Mouse (Mus musculus): Measurements from ENCODE around the gene Ly6g6c.

Ly6g6c gene

GRCm38 (mm10) chr17:35077786-35078233 lies 12.6 kb downstream of the Ly6g6c start, which contains the start of gene Ly6g6d:
Gene Ly6g6d, minus strand, starts transcription at chr17:35078065.
- CTCF ChIA-PET, result no interaction called here

GRCm38 (mm10) chr17:35079778-35080177 lies 14.6 kb downstream of the Ly6g6c start:
- CTCF ChIA-PET, result interaction anchor here (0.7 kb wide), 1 partner anchor 67 kb away, joined by 3 read pairs; no protein-coding TSS in a partner anchor

- CTCF ChIA-PET, result no interaction called here
These were observed 15.1 kb downstream of the Ly6g6c start for GRCm38 (mm10) chr17:35080248-35080647.

GRCm38 (mm10) chr17:35080710-35081109 lies 15.5 kb downstream of the Ly6g6c start:
- CTCF ChIA-PET, result no interaction called here

- CTCF ChIA-PET, result no interaction called here
These were observed 17.8 kb downstream of the Ly6g6c start for GRCm38 (mm10) chr17:35082841-35083576.

GRCm38 (mm10) chr17:35083929-35084497 lies 18.8 kb downstream of the Ly6g6c start:
- CTCF ChIA-PET, result interaction anchor here (0.7 kb wide), 1 partner anchor 102 kb away, joined by 10 read pairs; the partner anchor contains the start of gene Lsm2

GRCm38 (mm10) chr17:35085208-35085865 lies 20.1 kb downstream of the Ly6g6c start, which contains the start of gene Ly6g6f:
Gene Ly6g6f, minus strand, starts transcription at chr17:35085610.
- CTCF ChIA-PET, result interaction anchor here (0.6 kb wide), 1 partner anchor 960 kb away, joined by 3 read pairs; no protein-coding TSS in a partner anchor

GRCm38 (mm10) chr17:35088151-35088550 lies 23.0 kb downstream of the Ly6g6c start:
- CTCF ChIA-PET, result interaction anchor here (0.7 kb wide), 1 partner anchor 82 kb away, joined by 4 read pairs; no protein-coding TSS in a partner anchor

GRCm38 (mm10) chr17:35088825-35089644 lies 23.8 kb downstream of the Ly6g6c start, which contains the start of gene Abhd16a:
Gene Abhd16a, plus strand, starts transcription at chr17:35089263.
- CTCF ChIA-PET, result interaction anchor here (0.6 kb wide), 1 partner anchor 141 kb away, joined by 3 read pairs; no protein-coding TSS in a partner anchor

- CTCF ChIA-PET, result interaction anchor here (0.6 kb wide), 1 partner anchor 41 kb away, joined by 3 read pairs; the partner anchor contains the start of gene Clic1
These were observed 25.2 kb downstream of the Ly6g6c start for GRCm38 (mm10) chr17:35090166-35090932.

- CTCF ChIA-PET, result no interaction called here
These were observed 27.4 kb downstream of the Ly6g6c start for GRCm38 (mm10) chr17:35092403-35093198.

GRCm38 (mm10) chr17:35094475-35095365 lies 29.5 kb downstream of the Ly6g6c start:
- CTCF ChIA-PET, result interaction anchor here (0.6 to 0.7 kb wide), 3 partner anchors 34 to 483 kb away, joined by 4 to 11 read pairs (median 6); no protein-coding TSS in a partner anchor

- CTCF ChIA-PET, result no interaction called here
These were observed 31.4 kb downstream of the Ly6g6c start for GRCm38 (mm10) chr17:35096597-35096996.

GRCm38 (mm10) chr17:35097164-35097655 lies 32.0 kb downstream of the Ly6g6c start:
- CTCF ChIA-PET, result no interaction called here

GRCm38 (mm10) chr17:35100196-35100765 lies 35.1 kb downstream of the Ly6g6c start:
- CTCF ChIA-PET, result no interaction called here

- CTCF ChIA-PET, result interaction anchor here (0.5 to 1.0 kb wide), 2 partner anchors 36 to 100 kb away, joined by 3 to 5 read pairs; no protein-coding TSS in a partner anchor
These were observed 36.0 kb downstream of the Ly6g6c start for GRCm38 (mm10) chr17:35101161-35101560.

GRCm38 (mm10) chr17:35102299-35102698 lies 37.1 kb downstream of the Ly6g6c start:
- CTCF ChIA-PET, result no interaction called here

GRCm38 (mm10) chr17:35103221-35103690 lies 38.1 kb downstream of the Ly6g6c start:
- CTCF ChIA-PET, result no interaction called here
